Mouse (Mus musculus): Measurements from ENCODE around the gene Alk.

DNA sequence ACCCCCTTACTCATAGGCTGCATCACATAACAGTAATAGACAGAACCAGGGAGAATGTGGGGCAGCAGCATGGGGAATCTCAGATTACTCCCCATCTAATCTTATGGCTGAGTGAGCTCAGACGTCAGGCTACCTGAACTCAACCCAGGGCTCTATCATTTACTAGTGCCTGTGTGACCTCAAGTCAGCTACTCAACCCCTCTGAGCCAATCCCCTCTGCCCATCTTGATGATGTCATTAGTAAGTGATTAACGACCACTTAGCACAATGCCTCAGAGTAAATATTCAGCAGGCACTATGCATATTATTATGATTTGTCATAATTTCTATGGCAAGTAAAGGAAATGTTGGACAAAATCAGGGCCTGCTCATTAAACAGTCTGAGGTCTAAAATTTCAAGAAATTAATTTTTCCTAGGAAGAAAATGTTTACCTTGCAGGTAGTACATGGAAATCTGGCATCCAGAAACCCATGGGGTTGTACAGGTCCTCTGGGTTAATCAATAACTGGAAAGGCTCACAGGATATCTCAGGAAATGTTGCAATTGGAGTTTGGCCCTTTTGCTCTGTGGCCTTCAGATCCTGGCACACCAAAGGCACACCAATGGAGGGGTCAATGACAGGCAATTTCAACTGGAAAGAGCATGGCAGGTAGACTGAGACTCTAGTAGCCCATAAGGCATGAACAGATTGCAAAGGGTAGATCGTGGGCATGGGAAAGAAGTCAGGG, 204.9 kb downstream of the Alk start:
- TF ChIP-seq CTCF (IDR thresholded peaks at IDR 0.05; ENCODE audit: borderline replicate concordance, insufficient read depth, low read length) (no peak), POLR2A (IDR thresholded peaks at IDR 0.05; ENCODE audit: low read depth, low read length) (no peak)
